Mouse (Mus musculus): ENCODE measurements around the gene Csad. TPM values are rescaled to one million over a fixed set of nuclear protein-coding genes. Genes with fewer than 3 reads are reported as not detected.

The Csad gene
- 10 to 100 TPM in 2 of 3 experiments, 1 to 10 TPM in 1; 5.0 to 14.6 (median 14.0) TPM for polyA plus RNA-seq (2017; shearing (Covaris generic))

- no peak for ATAC-seq
These were observed at the start of gene Csad for GRCm38 (mm10) chr15:102204674-102205505. Gene Csad, minus strand, starts transcription at chr15:102204724.

GRCm38 (mm10) chr15:102250521-102250920 is 46.0 kb upstream of the Csad start:
- ATAC-seq, result no peak

GRCm38 (mm10) chr15:102249967-102250366 is 45.4 kb upstream of the Csad start:
- ATAC-seq, result no peak

GRCm38 (mm10) chr15:102249251-102249691 is 44.7 kb upstream of the Csad start:
- no peak for ATAC-seq

GRCm38 (mm10) chr15:102248812-102249191 is 44.3 kb upstream of the Csad start:
- no peak for ATAC-seq

- ATAC-seq, result no peak
These were observed 43.7 kb upstream of the Csad start for GRCm38 (mm10) chr15:102248131-102248811.

- ATAC-seq, result peak; percentile 17
These were observed 43.0 kb upstream of the Csad start for GRCm38 (mm10) chr15:102247252-102248130.

- peak; percentile 52 for ATAC-seq
These were observed 42.3 kb upstream of the Csad start for GRCm38 (mm10) chr15:102246866-102247251.

- ATAC-seq, result peak; percentile 79
These were observed 41.6 kb upstream of the Csad start for GRCm38 (mm10) chr15:102245891-102246741.

- ATAC-seq, result peak; percentile 20
These were observed 40.9 kb upstream of the Csad start for GRCm38 (mm10) chr15:102245461-102245881.

GRCm38 (mm10) chr15:102244306-102245191 is 40.0 kb upstream of the Csad start:
- ATAC-seq, result no peak

GRCm38 (mm10) chr15:102243229-102244190 is 39.0 kb upstream of the Csad start:
- no peak for ATAC-seq

- ATAC-seq, result no peak
These were observed 38.1 kb upstream of the Csad start for GRCm38 (mm10) chr15:102242404-102243228.

GRCm38 (mm10) chr15:102240607-102241006 is 36.1 kb upstream of the Csad start:
- no peak for ATAC-seq

- no peak for ATAC-seq
These were observed 35.3 kb upstream of the Csad start for GRCm38 (mm10) chr15:102239851-102240250.

- peak; percentile 42 for ATAC-seq
These were observed 34.7 kb upstream of the Csad start for GRCm38 (mm10) chr15:102239260-102239590.

- ATAC-seq, result no peak
These were observed 34.2 kb upstream of the Csad start for GRCm38 (mm10) chr15:102238543-102239259.

Data from inflammation-experienced regulatory T-cells, adult 6 months (primary cell).